Mouse (Mus musculus) intestine, embryonic 15.5 days (tissue): ENCODE measurements at regions not wholly inside any gene's neighbourhood (a gene's known extent, or its start where the extent isn't known, plus 50 kb on each side); places are given as distances from the start of the nearest gene placed in this dataset.
"Not testable (repeated sequence)": the region's sequence is repeated elsewhere in the genome, so short reads cannot be mapped to it uniquely, and the experiment has no call there.

ENCODE experiments used
- ATAC-seq: fragments of 200-750 bp; cut with Nextera tagmentation; 2 replicates; pipeline ENCODE4 v1.8.0; 2017; ENCODE audit warnings: moderate TSS enrichment, moderate library complexity
- H3K27ac ChIP-seq: fragments of 300-500 bp; sonication (generic); 2 replicates; pipeline ENCODE4 v1.5.1; 2015; ENCODE audit warnings: mild to moderate bottlenecking, inconsistent platforms
- H3K27me3 ChIP-seq: fragments of 300-500 bp; sonication (generic); replicated peaks from 2 replicates; pipeline ENCODE4 v1.6.1; 2015; ENCODE audit warnings: inconsistent platforms
- H3K36me3 ChIP-seq: fragments of 300-500 bp; sonication (generic); 2 replicates; pipeline ENCODE4 v1.6.1; 2015; ENCODE audit warnings: inconsistent platforms
- H3K4me1 ChIP-seq: fragments of 300-500 bp; sonication (generic); replicated peaks from 2 replicates; pipeline ENCODE4 v1.6.1; 2015; ENCODE audit warnings: inconsistent platforms
- H3K4me2 ChIP-seq: fragments of 300-500 bp; sonication (generic); replicated peaks from 2 replicates; pipeline ENCODE4 v1.6.1; 2015; ENCODE audit warnings: mild to moderate bottlenecking, inconsistent platforms
- H3K4me3 ChIP-seq: fragments of 300-500 bp; sonication (generic); replicated peaks from 2 replicates; pipeline ENCODE4 v1.5.1; 2015; ENCODE audit warnings: inconsistent platforms
- H3K9ac ChIP-seq: fragments of 300-500 bp; sonication (generic); 2 replicates; pipeline ENCODE4 v1.6.1; 2015; ENCODE audit warnings: inconsistent platforms
- H3K9me3 ChIP-seq: fragments of 300-500 bp; sonication (generic); 2 replicates; pipeline ENCODE4 v1.6.1; 2016; ENCODE audit warnings: inconsistent platforms
- WGBS: fragments of 180-500 bp; shearing (Covaris S2); methylation state at CpG from one replicate; pipeline ENCODE4 v1.1.7; 2015; 5-methylcytosine and 5-hydroxymethylcytosine counted together

DNA sequence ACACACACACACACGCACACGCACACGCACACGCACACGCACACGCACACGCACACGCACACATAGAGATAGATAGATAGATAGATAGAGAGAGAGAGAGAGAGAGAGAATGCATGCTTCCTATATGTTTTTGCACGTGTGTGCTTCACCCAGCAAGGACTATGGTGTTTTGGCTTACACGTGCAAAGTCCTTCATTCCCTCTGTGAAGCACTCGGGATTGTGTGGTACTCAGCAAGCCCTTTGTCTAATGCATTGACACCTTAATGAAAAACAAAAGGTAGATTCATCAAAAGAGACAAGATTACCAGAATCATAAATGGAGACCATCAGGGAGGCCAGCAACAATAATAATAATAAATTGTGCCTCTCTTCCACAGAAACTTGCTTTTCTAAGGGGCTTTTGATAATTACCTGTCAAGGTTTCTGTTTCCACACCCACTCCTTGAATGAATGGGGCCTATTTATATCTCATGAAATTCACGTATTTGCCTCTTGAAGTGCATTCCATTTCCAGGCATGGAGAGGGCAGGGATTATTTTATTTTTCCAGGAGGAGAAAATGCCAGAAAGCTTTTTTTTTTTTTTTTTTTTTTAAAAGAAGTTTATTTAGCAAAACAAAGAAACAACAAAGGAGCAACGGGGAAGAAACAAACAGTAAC, 93.0 kb downstream of the Btg1 start:
- WGBS = 85% methylated on average over 13 of the region's 13 CpGs
- ATAC-seq = no peak
- no peaks in the 10 kb centered on the region for H3K27me3 ChIP-seq

DNA sequence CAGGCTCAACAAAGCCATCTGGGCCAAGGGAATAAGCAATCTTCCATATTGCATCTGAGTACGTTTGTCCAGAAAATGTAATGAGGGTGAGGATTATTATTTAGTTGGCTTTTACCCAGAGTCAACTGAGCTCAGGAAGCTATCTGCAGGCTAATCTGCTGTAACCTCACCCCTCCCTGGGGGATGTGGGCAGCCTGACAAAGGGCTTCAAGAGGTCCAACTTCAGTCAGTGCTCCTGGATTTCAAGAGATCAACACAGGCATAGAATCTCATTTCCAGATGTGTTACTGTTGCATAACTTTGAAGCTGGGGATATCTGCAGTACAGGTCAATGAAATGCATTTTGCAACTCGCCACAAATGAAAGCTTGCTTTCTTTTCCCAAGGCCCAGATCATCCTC, 95.2 kb downstream of the Btg1 start:
- Histone ChIP-seq H3K4me2 (no peak overlapping the region), H3K36me3 (no peaks in the 10 kb centered on the region), H3K4me1 (no peaks in the 10 kb centered on the region), H3K27me3 (no peaks in the 10 kb centered on the region), H3K9me3 (no peaks in the 10 kb centered on the region), H3K27ac (no peak overlapping the region), H3K4me3 (no peak overlapping the region), H3K9ac (no peak overlapping the region)
- ATAC-seq = no peak
- WGBS = 73% methylated on average over 2 of the region's 2 CpGs

More for the DNA sequence above, 93.0 kb downstream of the Btg1 start:
- Histone ChIP-seq H3K4me3 (no peak overlapping the region), H3K9me3 (no peaks in the 10 kb centered on the region), H3K4me2 (no peak overlapping the region), H3K36me3 (no peaks in the 10 kb centered on the region), H3K9ac (no peak overlapping the region), H3K4me1 (no peaks in the 10 kb centered on the region), H3K27ac (no peak overlapping the region)

GRCm38 (mm10) chr10:96714702-96715101, 97.9 kb downstream of the Btg1 start:
- H3K9me3 ChIP-seq = no peaks in the 10 kb centered on the region
- no peak overlapping the region for H3K9ac ChIP-seq
- H3K4me3 ChIP-seq = no peak overlapping the region
- H3K27me3 ChIP-seq = no peaks in the 10 kb centered on the region
- H3K36me3 ChIP-seq = no peaks in the 10 kb centered on the region
- WGBS = 77% methylated on average over 2 of the region's 2 CpGs
- H3K4me2 ChIP-seq = no peak overlapping the region
- no peak overlapping the region for H3K27ac ChIP-seq
- no peaks in the 10 kb centered on the region for H3K4me1 ChIP-seq
- no peak for ATAC-seq

- 75% methylated on average over 7 of the region's 7 CpGs for WGBS
- H3K4me1 ChIP-seq = peaks cover 13% of the 10 kb centered on the region
Measured at GRCm38 (mm10) chr10:96717281-96717680, 100.5 kb downstream of the Btg1 start.

GRCm38 (mm10) chr10:96718706-96719105, 101.9 kb downstream of the Btg1 start:
- H3K27me3 ChIP-seq, H3K9ac ChIP-seq, H3K36me3 ChIP-seq, H3K4me3 ChIP-seq, ATAC-seq, H3K4me2 ChIP-seq, H3K9me3 ChIP-seq, H3K27ac ChIP-seq: not testable (repeated sequence)
- H3K4me1 ChIP-seq = peaks cover 18% of the 10 kb centered on the region
- WGBS = 93% methylated on average over 7 of the region's 7 CpGs

More at GRCm38 (mm10) chr10:96717281-96717680, 100.5 kb downstream of the Btg1 start:
- H3K27me3 ChIP-seq = no peaks in the 10 kb centered on the region
- no peak overlapping the region for H3K27ac ChIP-seq
- no peak overlapping the region for H3K4me2 ChIP-seq
- H3K9me3 ChIP-seq = no peaks in the 10 kb centered on the region
- no peak overlapping the region for H3K9ac ChIP-seq
- no peak overlapping the region for H3K4me3 ChIP-seq
- ATAC-seq = no peak
- H3K36me3 ChIP-seq = no peaks in the 10 kb centered on the region

DNA sequence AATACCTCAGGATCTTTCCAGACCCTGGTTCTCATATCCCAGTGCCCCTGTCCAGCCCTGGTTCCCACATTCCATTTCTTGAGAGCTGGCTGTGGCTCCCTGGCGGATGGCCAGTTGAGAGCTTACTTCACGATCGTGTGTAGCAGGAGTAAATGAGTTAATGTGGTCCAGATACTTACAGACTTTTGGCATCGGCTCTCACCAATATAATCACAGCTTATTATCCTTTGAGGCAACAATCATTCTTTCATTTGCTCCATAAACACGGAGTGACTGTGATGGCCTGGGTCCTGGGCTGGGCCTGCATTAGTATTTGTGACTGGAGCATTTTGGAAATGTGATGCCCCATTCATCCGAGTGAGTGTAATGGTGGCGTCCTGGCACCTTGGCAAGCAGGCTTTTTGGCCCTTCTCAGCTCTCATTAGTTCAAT, 103.5 kb downstream of the Btg1 start:
- no peaks in the 10 kb centered on the region for H3K9me3 ChIP-seq
- no peak for ATAC-seq
- no peaks in the 10 kb centered on the region for H3K27me3 ChIP-seq
- H3K4me1 ChIP-seq = peaks cover 26% of the 10 kb centered on the region
- no peak overlapping the region for H3K4me2 ChIP-seq
- H3K4me3 ChIP-seq = no peak overlapping the region
- no peak overlapping the region for H3K27ac ChIP-seq
- H3K9ac ChIP-seq = no peak overlapping the region
- no peaks in the 10 kb centered on the region for H3K36me3 ChIP-seq
- 45% methylated on average over 7 of the region's 7 CpGs for WGBS

DNA sequence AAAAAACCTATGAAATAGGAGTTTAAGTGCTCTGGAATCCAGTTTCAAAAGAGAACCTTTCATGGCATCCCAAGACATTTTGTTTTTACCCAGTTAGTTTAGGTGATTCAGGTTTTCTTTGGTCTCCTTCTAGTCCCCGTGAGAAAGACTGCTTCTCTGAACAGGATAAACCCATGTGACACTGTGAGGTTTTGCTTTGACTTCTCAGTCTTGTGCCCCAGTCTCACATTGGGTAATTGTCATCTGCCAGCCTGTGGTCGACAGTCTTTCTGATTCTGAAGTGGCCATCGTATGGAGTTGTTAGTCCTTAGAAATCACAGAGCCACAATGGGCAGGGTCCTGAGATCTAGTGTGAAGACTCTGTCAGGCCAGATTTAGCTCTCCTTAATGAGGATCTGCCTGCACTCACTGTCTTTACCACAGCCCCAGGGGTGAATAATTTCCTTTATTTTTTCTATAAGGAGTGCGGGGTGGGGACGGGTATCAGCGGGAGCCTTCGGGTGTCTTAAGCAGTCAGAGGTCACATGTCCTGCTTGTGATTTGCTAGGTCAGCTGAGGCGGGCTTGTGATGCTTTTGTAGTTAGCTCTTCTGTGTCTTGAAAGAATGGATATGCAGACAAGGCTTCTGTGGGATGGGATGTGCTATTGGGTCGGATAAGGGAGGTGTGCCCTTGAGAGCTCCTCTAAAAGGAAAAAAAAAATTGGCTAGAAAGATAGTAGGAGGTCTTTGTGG, 104.3 kb downstream of the Btg1 start:
- Histone ChIP-seq H3K9ac (no peak overlapping the region), H3K4me1 (peaks cover 26% of the 10 kb centered on the region), H3K4me3 (no peak overlapping the region), H3K27me3 (no peaks in the 10 kb centered on the region), H3K9me3 (no peaks in the 10 kb centered on the region), H3K27ac (no peak overlapping the region), H3K36me3 (no peaks in the 10 kb centered on the region), H3K4me2 (no peak overlapping the region)
- ATAC-seq = no peak
- 71% methylated on average over 9 of the region's 9 CpGs for WGBS

- H3K4me1 ChIP-seq = peaks cover 26% of the 10 kb centered on the region
- no peak overlapping the region; the same call in 1 of the 2 replicates for H3K4me2 ChIP-seq
Measured at GRCm38 (mm10) chr10:96722491-96722890, 105.7 kb downstream of the Btg1 start.

GRCm38 (mm10) chr10:96723071-96723470, 106.3 kb downstream of the Btg1 start:
- no peaks in the 10 kb centered on the region for H3K9me3 ChIP-seq
- H3K4me1 ChIP-seq = peaks cover 26% of the 10 kb centered on the region
- H3K36me3 ChIP-seq = no peaks in the 10 kb centered on the region
- H3K4me3 ChIP-seq = no peak overlapping the region
- H3K27ac ChIP-seq = peak overlapping the region; percentile 33
- no peaks in the 10 kb centered on the region for H3K27me3 ChIP-seq
- WGBS = 92% methylated on average over 6 of the region's 6 CpGs
- no peak for ATAC-seq
- H3K9ac ChIP-seq = no peak overlapping the region
- no peak overlapping the region for H3K4me2 ChIP-seq

More at GRCm38 (mm10) chr10:96722491-96722890, 105.7 kb downstream of the Btg1 start:
- peak; percentile 97 for ATAC-seq
- H3K36me3 ChIP-seq = no peaks in the 10 kb centered on the region
- 14% methylated on average over 9 of the region's 9 CpGs for WGBS
- no peak overlapping the region for H3K4me3 ChIP-seq
- no peaks in the 10 kb centered on the region for H3K27me3 ChIP-seq
- peak overlapping the region; percentile 33 for H3K27ac ChIP-seq
- no peaks in the 10 kb centered on the region for H3K9me3 ChIP-seq
- no peak overlapping the region for H3K9ac ChIP-seq

DNA sequence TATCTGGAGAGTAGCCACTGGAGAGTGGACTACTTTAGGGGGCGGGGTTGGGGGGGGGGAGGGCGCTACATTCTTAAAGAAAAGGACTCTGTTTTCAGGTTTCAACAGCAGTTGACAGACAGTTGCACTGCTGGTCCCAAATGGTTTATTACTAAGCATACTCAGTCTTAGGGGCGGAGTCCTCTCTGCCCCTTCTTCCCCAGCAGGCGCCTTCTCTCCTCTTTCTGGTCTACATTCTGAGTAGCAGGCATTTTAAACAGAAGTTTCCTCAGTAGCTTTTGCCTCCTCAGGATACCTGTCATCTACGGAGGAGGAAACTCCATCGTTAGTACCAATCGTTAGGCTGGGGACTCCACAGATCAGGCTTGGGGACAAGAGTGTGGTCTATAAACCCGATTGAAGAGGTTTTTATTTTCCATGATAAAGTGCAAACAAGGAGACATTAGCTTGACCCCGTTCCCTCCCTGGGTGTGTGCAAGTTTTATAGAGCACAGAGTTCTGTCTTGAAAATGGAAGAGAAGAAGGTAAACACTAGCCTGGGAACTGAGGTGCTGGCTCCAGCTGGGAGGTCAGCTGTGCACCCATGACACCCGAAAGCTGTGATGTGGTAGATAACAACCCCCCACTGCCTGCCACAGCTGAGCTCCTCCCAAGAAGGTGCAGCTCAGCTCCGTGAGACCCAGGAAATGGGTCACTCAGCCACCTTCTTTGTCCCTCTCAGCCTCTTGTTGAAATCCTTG, 107.8 kb downstream of the Btg1 start:
- Histone ChIP-seq H3K27ac (peak overlapping the region; percentile 68), H3K9me3 (no peaks in the 10 kb centered on the region), H3K4me3 (no peak overlapping the region), H3K4me1 (peaks cover 26% of the 10 kb centered on the region), H3K9ac (no peak overlapping the region; the same call in 1 of the 2 replicates), H3K36me3 (no peaks in the 10 kb centered on the region), H3K4me2 (peak overlapping the region; percentile 49), H3K27me3 (no peaks in the 10 kb centered on the region)
- ATAC-seq = peak; percentile 76
- 32% methylated on average over 11 of the region's 11 CpGs for WGBS

DNA sequence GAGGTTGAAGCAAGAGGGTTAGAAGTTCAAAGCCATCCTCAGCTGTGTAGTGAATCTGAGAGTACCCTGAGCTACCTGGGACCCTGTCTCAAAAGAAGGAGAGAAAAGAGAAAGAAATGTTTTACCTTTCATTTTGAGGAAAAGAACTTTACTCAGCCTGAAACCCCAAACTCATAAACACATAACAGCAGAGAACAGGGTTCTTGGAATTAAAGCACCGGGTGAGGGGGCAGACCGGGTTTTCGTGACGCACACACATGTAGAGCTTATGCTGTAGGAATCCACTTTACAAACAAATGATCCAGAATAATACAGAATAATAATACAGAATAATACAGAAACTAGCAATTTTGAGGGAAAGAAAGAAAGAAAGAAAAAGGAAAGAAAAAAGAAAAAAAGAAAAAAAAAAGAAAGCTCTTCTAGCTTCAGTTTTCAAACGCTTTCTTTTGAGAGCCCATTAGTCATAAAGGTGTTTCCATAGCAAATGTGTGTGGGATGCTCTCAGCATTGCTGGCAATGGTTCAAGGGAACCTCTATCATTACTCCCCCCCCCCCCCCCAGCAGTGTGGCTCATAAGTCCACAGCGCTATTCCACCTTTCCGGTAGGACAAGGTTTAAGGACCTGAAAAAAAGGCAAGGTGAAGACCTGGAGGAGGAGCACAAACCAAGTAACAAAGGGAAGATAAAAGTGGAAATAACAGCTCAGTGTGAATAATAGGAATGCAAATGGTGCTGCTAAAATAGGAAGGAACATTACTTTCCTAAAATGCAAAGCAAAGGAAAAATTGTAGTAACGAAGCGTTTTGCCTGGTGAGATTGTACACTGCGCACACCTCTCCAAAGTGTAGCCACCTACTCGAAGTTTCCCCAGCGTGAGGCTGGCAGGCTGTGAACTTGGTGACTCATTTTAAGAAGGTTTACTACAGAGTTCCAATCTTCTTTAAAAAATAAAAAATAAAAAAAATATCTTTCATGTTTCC, 110.3 kb downstream of the Btg1 start:
- Histone ChIP-seq H3K27ac (no peak overlapping the region), H3K36me3 (no peaks in the 10 kb centered on the region), H3K4me1 (peaks cover 19% of the 10 kb centered on the region), H3K9ac (no peak overlapping the region), H3K27me3 (no peaks in the 10 kb centered on the region), H3K9me3 (no peaks in the 10 kb centered on the region), H3K4me2 (no peak overlapping the region), H3K4me3 (no peak overlapping the region)
- no peak for ATAC-seq
- 78% methylated on average over 12 of the region's 12 CpGs for WGBS
